Comparison of ENCODE assay signal across 18 mouse cellular contexts in genomic region chr17:4612741-4613140, GRCm38 (mm10).
DNase-seq lines count a peak whose midpoint lies in the region; TF ChIP-seq lines count a peak whose summit lies in the region.
"Had no signal": no experiment of that assay in that cellular context is flagged by ENCODE, and none has a peak within 500 bp of the region (broad histone marks: within the 10 kb centered on the region; RNA-seq: fewer than 3 reads in every experiment).

No protein-coding gene starts in this region.

- H3K36me3 ChIP-seq in CH12.LX (replicated peaks in 1 of 2; ENCODE audit: control insufficient read depth in 1 of 2, insufficient read depth in 1 of 2, low read length in 1 of 2), result no peaks in the 10 kb centered on the region
- H3K36me3 ChIP-seq: forebrain, embryonic 10.5 days; hindbrain, embryonic 15.5 days; intestine, embryonic 15.5 days had no signal

- no peak for TF ChIP-seq CTCF in gastrocnemius, adult 2 months (IDR thresholded peaks at IDR 0.05)
- TF ChIP-seq CTCF in CH12.LX (conservative IDR thresholded peaks at IDR 0.05 in 1 of 2, IDR thresholded peaks at IDR 0.05 in 1 of 2; ENCODE audit: low read depth in 2 of 2, low read length in 2 of 2), result no peak

- intact Hi-C loops in gastrocnemius, adult 2 months (cut with DNase I), result loop anchor here (10.0 kb wide), 3 partner anchors 112 to 438 kb away; partner anchors contain the start of gene Arid1b

- no peaks in the 10 kb centered on the region for H3K4me1 ChIP-seq in CH12.LX (ENCODE audit: control insufficient read depth in 1 of 2, insufficient read depth in 2 of 2)
- H3K4me1 ChIP-seq in brown adipose tissue, adult 24 weeks (ENCODE audit: control insufficient read depth, insufficient read depth, insufficient read length, low read length), result no peaks in the 10 kb centered on the region; the same call in 1 of the 2 replicates
- H3K4me1 ChIP-seq: forebrain, embryonic 10.5 days; intestine, embryonic 15.5 days had no signal

- dilution Hi-C loops in CH12.LX (cut with MboI; ENCODE audit: extremely low pct_ligation_motif_present, extremely low pct_unique_long_range_greater_than_20kb, low sequenced_read_pairs), result no loop called here

- TF ChIP-seq EP300 in CH12.LX (IDR thresholded peaks at IDR 0.05; ENCODE audit: low read length), result no peak

- in situ Hi-C loops in CH12.LX (cut with MboI; ENCODE audit: low pct_ligation_motif_present, low pct_unique_long_range_greater_than_20kb, low sequenced_read_pairs), result no loop called here

- H3K79me2 ChIP-seq in CH12.LX (replicated peaks; ENCODE audit: control insufficient read depth, extremely low read depth, insufficient read depth, poor library complexity, severe bottlenecking), result no peaks in the 10 kb centered on the region

- H3K4me2 ChIP-seq in CH12.LX (ENCODE audit: insufficient read depth, low read depth, poor library complexity, severe bottlenecking), result peak overlapping the region; percentile 44; the same call in 1 of the 2 replicates
- H3K4me2 ChIP-seq: hindbrain, embryonic 15.5 days; intestine, embryonic 15.5 days; liver, embryonic 11.5 days had no signal

- peak overlapping the region; percentile 53 for H3K4me3 ChIP-seq in gastrocnemius, adult 2 months
- no peak overlapping the region for H3K4me3 ChIP-seq in CH12.LX (replicated peaks in 1 of 3; ENCODE audit: low read depth in 2 of 3, low read length in 2 of 3, poor library complexity in 1 of 3)
- H3K4me3 ChIP-seq in brown adipose tissue, adult 24 weeks (ENCODE audit: insufficient read depth, low read depth, low read length), result peak overlapping the region; percentile 16; the same call in 1 of the 2 replicates
- H3K4me3 ChIP-seq: forebrain, embryonic 10.5 days; hindbrain, embryonic 15.5 days; intestine, embryonic 15.5 days had no signal

- TF ChIP-seq RAD21 in CH12.LX (IDR thresholded peaks at IDR 0.05; ENCODE audit: low read depth, low read length), result no peak

- peak overlapping the region; percentile 88 for H3K27ac ChIP-seq in gastrocnemius, adult 2 months
- no peak overlapping the region for H3K27ac ChIP-seq in CH12.LX (ENCODE audit: insufficient read depth, low read depth)
- H3K27ac ChIP-seq in brown adipose tissue, adult 24 weeks (replicated peaks; ENCODE audit: low read depth, low read length), result peak overlapping the region; percentile 85
- H3K27ac ChIP-seq: forebrain, embryonic 10.5 days; hindbrain, embryonic 15.5 days; intestine, embryonic 15.5 days had no signal

- DNase-seq in gastrocnemius, adult 2 months, result peak; percentile 47
- no peak for DNase-seq in gastrocnemius, postnatal 25 days
- DNase-seq in kidney, adult 9 months, result peak; percentile 18
- no peak for DNase-seq in kidney, postnatal 10 days
- no peak for DNase-seq in CH12.LX (ENCODE audit: extremely low read depth)
- DNase-seq in frontal cortex, postnatal 14 days (ENCODE audit: low spot score in 2 of 2), result no peak
- DNase-seq: B cell, adult 2 months; cerebellum, adult 8-10 months; forebrain, postnatal 0 days; kidney, postnatal 4 days; left cerebral cortex, postnatal 4 days; lung, adult 2 months; right cerebral cortex, postnatal 25 days had no signal

- no peaks in the 10 kb centered on the region for H3K27me3 ChIP-seq in CH12.LX (replicated peaks)
- H3K27me3 ChIP-seq: hindbrain, embryonic 15.5 days; intestine, embryonic 15.5 days had no signal

- no peak for TF ChIP-seq POLR2A in CH12.LX (IDR thresholded peaks at IDR 0.05; ENCODE audit: low read depth, low read length)

- H3K9me3 ChIP-seq in CH12.LX (replicated peaks; ENCODE audit: low read length), result no peaks in the 10 kb centered on the region
- H3K9me3 ChIP-seq: hindbrain, embryonic 15.5 days; intestine, embryonic 15.5 days had no signal

- H3K9ac ChIP-seq in CH12.LX (ENCODE audit: insufficient read depth, low read depth), result no peak overlapping the region
- H3K9ac ChIP-seq: forebrain, postnatal 0 days; hindbrain, embryonic 15.5 days; intestine, embryonic 15.5 days had no signal

TF ChIP-seq in CH12.LX, 34 proteins besides CTCF, POLR2A, EP300 and RAD21:
- no peak for TF ChIP-seq RCOR1 (conservative IDR thresholded peaks at IDR 0.05; ENCODE audit: low read depth, low read length)

Comparison
In these comparisons a context has a peak if more than half of its experiments do, and no peak if none do; other contexts are left out.
1. DNase-seq: peak in gastrocnemius, adult 2 months (single experiment) and kidney, adult 9 months (single experiment); none in gastrocnemius, postnatal 25 days (single experiment), kidney, postnatal 10 days (single experiment), CH12.LX (single experiment) and frontal cortex, postnatal 14 days (0 of 2).
2. H3K4me3 ChIP-seq: peak in gastrocnemius, adult 2 months (single experiment) and brown adipose tissue, adult 24 weeks (single experiment); none in CH12.LX (0 of 3).